Mouse (Mus musculus) stomach, embryonic 16.5 days (tissue): ENCODE data around the gene Mlip. TPM values are rescaled to one million over a fixed set of nuclear protein-coding genes. Genes with fewer than 3 reads are reported as not detected.

Experiments used
- ATAC-seq: fragments of 200-750 bp; cut with Nextera tagmentation; 2 replicates; pipeline ENCODE4 v1.8.0; 2017; ENCODE audit warnings: moderate number of reproducible peaks, moderate TSS enrichment; ENCODE audit not compliant: insufficient read depth, low FRiP score
- H3K27ac ChIP-seq: fragments of 300-500 bp; sonication (generic); 2 replicates; pipeline ENCODE4 v1.5.1; 2014; ENCODE audit warnings: low read length
- H3K27me3 ChIP-seq: fragments of 300-500 bp; sonication (generic); 2 replicates; pipeline ENCODE4 v1.6.1; 2014; ENCODE audit warnings: low read length, control low read depth, mixed read lengths; ENCODE audit not compliant: control insufficient read depth, insufficient read depth
- H3K36me3 ChIP-seq: fragments of 300-500 bp; sonication (generic); 2 replicates; pipeline ENCODE4 v1.6.1; 2014; ENCODE audit warnings: low read length; ENCODE audit not compliant: control insufficient read depth, insufficient read depth
- H3K4me1 ChIP-seq: fragments of 300-500 bp; sonication (generic); 2 replicates; pipeline ENCODE4 v1.6.1; 2014; ENCODE audit warnings: low read length, control low read depth, mixed read lengths; ENCODE audit not compliant: control insufficient read depth, insufficient read depth
- H3K4me2 ChIP-seq: fragments of 300-500 bp; sonication (generic); 2 replicates; pipeline ENCODE4 v1.6.1; 2014; ENCODE audit warnings: low read depth, low read length, mixed read lengths
- H3K4me3 ChIP-seq: fragments of 300-500 bp; sonication (generic); replicated peaks from 2 replicates; pipeline ENCODE4 v1.5.1; 2014; ENCODE audit warnings: mild to moderate bottlenecking, low read length
- H3K9ac ChIP-seq: fragments of 300-500 bp; sonication (generic); 2 replicates; pipeline ENCODE4 v1.6.1; 2014; ENCODE audit warnings: low read length
- H3K9me3 ChIP-seq: fragments of 300-500 bp; sonication (generic); replicated peaks from 2 replicates; pipeline ENCODE4 v1.6.1; 2016; ENCODE audit warnings: low read length, control low read depth; ENCODE audit not compliant: control insufficient read depth
- WGBS: fragments of 180-500 bp; shearing (Covaris S2); extraction: QIAGEN DNeasy Blood & Tissue Kit; methylation state at CpG from one replicate; pipeline ENCODE4 v1.1.7; 2014; 5-methylcytosine and 5-hydroxymethylcytosine counted together
- polyA plus RNA-seq: library from polyadenylated mRNA; unstranded; fragments of >200 nt; fragmentation: Nextera tagmentation; extraction: Ambion mirVana; gene quantifications from 2 replicates; pipeline ENCODE4 v1.2.1, GENCODE M21; 2015

Gene Mlip
- polyA plus RNA-seq, 1 experiment from 2014 or later: 3.2 TPM

DNA sequence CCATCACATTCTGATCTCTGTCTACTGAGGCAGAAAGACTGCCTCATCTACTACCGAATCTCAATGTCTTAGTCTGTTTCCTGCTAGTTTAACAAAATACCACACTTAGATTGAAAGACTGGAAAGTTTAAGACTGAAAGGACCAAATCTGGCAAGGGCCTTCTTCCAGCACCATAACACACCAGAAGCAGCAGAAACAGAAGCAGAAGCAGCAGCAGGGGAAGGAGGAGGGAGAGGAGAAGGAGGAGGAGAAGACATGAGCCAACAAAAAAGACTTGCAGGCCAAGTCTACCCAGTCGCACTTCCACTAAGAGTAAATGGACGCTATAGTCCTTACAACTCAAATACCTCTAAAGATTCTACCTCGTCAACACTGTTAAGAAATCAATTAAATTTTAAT is 80.0 kb downstream of the Mlip start:
- Histone ChIP-seq H3K9ac (no peak overlapping the region), H3K27ac (no peak overlapping the region), H3K9me3 (no peaks in the 10 kb centered on the region), H3K4me2 (no peak overlapping the region), H3K36me3 (no peaks in the 10 kb centered on the region), H3K4me1 (no peaks in the 10 kb centered on the region), H3K4me3 (no peak overlapping the region), H3K27me3 (no peaks in the 10 kb centered on the region)
- WGBS: 91% methylated on average over 4 of the region's 4 CpGs
- ATAC-seq: no peak

DNA sequence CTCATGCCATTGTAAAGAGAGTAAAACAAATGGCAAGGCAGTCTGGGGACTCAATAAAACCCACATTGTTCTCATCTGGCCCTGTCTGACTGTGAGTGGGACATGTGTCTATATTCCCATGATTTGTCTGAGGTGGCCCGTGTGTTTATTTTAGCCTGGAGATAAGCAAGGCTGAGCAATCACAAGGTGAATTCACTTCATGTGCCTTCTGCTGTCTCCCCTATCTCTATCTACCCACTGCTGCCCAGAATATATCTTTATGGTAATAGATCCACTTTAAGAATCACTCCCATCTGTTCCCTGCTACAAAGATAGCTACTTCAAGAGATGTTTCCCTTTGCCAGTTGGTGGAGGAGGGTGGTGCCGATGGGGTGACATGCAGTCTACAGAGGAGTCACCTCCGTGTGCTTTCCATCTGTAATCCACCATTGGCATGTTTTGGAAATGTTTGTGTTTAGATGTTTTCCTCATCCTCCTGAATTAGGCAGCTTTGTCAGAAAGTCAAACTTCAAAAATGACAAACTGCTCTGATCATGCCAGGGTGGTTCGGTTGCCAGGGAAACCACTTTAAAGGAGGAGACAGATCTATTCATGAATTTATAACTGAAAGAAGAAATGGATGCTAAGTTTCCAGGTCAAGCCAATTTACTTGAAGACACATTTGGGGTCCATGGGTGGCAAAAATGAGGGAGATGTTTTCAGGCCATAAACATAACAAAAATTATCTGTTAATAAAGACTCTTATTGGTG is 87.3 kb downstream of the Mlip start:
- Histone ChIP-seq H3K9ac (no peak overlapping the region), H3K27me3 (no peaks in the 10 kb centered on the region), H3K4me1 (no peaks in the 10 kb centered on the region), H3K4me3 (no peak overlapping the region), H3K36me3 (no peaks in the 10 kb centered on the region), H3K27ac (no peak overlapping the region), H3K9me3 (no peaks in the 10 kb centered on the region), H3K4me2 (no peak overlapping the region)
- ATAC-seq: no peak
- 70% methylated on average over 4 of the region's 4 CpGs for WGBS

DNA sequence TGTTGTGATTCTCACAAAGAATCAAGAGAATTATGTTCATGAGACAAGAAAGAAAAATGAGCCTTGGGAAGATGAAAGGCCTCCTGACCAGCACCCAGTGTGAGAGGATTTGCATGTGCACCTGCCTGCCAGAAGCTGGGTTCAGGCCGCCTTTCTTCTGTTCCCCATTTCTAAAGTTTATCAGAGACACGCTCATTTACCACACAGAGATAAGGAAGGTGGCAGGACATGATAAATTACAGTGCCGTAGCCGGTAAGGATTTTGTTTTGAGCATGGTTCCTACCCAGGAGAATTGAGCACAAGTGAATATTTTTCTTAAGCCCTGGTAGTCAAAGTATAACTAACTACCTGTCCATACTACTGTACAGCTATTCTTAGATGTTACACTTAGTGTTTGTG is 93.7 kb downstream of the Mlip start:
- H3K27me3 ChIP-seq: no peaks in the 10 kb centered on the region
- no peaks in the 10 kb centered on the region for H3K4me1 ChIP-seq
- no peak overlapping the region for H3K9ac ChIP-seq
- 20% methylated on average over 4 of the region's 4 CpGs for WGBS
- H3K36me3 ChIP-seq: no peaks in the 10 kb centered on the region
- no peak overlapping the region for H3K4me2 ChIP-seq
- H3K9me3 ChIP-seq: no peaks in the 10 kb centered on the region
- H3K27ac ChIP-seq: no peak overlapping the region
- ATAC-seq: no peak
- H3K4me3 ChIP-seq: no peak overlapping the region

DNA sequence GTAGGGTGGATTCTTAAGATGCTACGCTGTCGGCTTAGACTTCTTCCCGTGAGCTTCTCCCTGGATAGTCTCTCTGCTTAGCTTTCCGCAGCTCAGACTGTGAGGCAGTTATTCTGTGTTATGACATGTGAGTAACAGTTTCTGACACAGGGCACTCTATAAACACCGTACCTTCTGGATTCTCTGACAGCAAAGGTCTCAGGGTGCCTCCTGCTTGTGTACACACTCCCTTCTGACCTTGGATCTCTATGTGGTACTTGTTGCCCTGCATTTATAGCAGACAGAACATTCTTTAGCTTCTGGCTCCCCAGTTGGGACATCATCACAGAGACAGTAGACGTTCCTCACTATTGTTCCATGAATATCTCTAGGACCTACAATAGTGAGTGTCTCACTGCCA is 94.5 kb downstream of the Mlip start:
- no peak overlapping the region for H3K27ac ChIP-seq
- H3K9me3 ChIP-seq: no peaks in the 10 kb centered on the region
- H3K9ac ChIP-seq: no peak overlapping the region
- no peaks in the 10 kb centered on the region for H3K27me3 ChIP-seq
- no peak overlapping the region for H3K4me3 ChIP-seq
- H3K4me1 ChIP-seq: no peaks in the 10 kb centered on the region
- H3K4me2 ChIP-seq: no peak overlapping the region
- no peaks in the 10 kb centered on the region for H3K36me3 ChIP-seq
- 40% methylated on average over 6 of the region's 6 CpGs for WGBS
- ATAC-seq: no peak

DNA sequence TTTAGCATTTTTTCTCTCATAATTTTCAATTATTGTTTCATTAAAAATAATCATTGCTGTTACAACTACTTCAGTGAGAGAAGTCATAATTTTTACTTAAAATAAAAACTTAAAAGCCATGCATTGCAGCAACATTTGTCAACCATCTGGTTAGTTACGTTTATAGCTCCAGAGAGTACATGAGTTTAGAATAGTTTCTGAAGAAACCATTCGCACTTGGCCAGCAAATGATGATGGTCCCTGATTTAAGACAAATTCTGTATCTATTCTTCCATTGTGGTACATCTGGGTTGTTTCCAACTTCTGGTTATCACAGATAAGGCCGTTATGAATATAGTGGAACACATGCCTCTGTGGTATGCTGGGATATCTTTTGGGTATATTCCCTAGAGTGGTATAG is 98.3 kb downstream of the Mlip start:
- no peak overlapping the region for H3K4me2 ChIP-seq
- no peak overlapping the region for H3K27ac ChIP-seq
- H3K9ac ChIP-seq: no peak overlapping the region
- H3K9me3 ChIP-seq: no peaks in the 10 kb centered on the region
- no peak for ATAC-seq
- 85% methylated on average over 3 of the region's 3 CpGs for WGBS
- no peaks in the 10 kb centered on the region for H3K36me3 ChIP-seq
- H3K4me3 ChIP-seq: no peak overlapping the region
- peaks cover 2% of the 10 kb centered on the region; the same call in 1 of the 2 replicates for H3K4me1 ChIP-seq
- no peaks in the 10 kb centered on the region for H3K27me3 ChIP-seq

GRCm38 (mm10) chr9:77252761-77253160 is 100.0 kb downstream of the Mlip start:
- Histone ChIP-seq H3K4me3 (no peak overlapping the region), H3K9ac (no peak overlapping the region), H3K4me2 (no peak overlapping the region), H3K36me3 (no peaks in the 10 kb centered on the region), H3K27me3 (no peaks in the 10 kb centered on the region), H3K9me3 (no peaks in the 10 kb centered on the region), H3K27ac (no peak overlapping the region), H3K4me1 (peaks cover 2% of the 10 kb centered on the region; the same call in 1 of the 2 replicates)
- 87% methylated on average over 4 of the region's 4 CpGs for WGBS
- no peak for ATAC-seq

DNA sequence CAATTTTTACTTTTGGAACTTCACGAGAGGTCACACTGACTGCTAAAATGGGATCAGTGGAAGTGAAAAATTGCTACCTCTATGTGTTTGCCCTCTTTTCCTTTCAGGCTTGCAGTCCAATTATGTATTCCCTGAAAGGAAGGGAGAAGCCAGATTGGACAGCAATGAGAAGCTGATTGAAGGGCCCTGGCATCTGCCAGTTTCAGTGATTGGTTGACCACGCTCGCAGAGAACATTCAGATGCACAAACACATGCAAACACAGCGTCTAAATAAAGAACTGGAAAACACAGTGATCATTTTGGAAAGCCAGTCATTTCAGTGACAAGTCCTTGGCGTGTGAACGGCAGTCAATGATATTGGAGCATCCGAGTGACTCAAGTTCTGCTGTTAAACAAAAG is 100.6 kb downstream of the Mlip start:
- Histone ChIP-seq H3K27me3 (no peaks in the 10 kb centered on the region), H3K27ac (no peak overlapping the region), H3K36me3 (no peaks in the 10 kb centered on the region), H3K4me1 (peaks cover 2% of the 10 kb centered on the region; the same call in 1 of the 2 replicates), H3K9me3 (no peaks in the 10 kb centered on the region), H3K4me3 (no peak overlapping the region), H3K9ac (no peak overlapping the region), H3K4me2 (no peak overlapping the region)
- 59% methylated on average over 7 of the region's 7 CpGs for WGBS
- no peak for ATAC-seq

- Histone ChIP-seq H3K4me1 (peaks cover 2% of the 10 kb centered on the region; the same call in 1 of the 2 replicates), H3K9ac (no peak overlapping the region), H3K9me3 (no peaks in the 10 kb centered on the region), H3K36me3 (no peaks in the 10 kb centered on the region), H3K27ac (no peak overlapping the region), H3K27me3 (no peaks in the 10 kb centered on the region), H3K4me2 (no peak overlapping the region), H3K4me3 (no peak overlapping the region)
- ATAC-seq: no peak
- 69% methylated on average over 18 of the region's 18 CpGs for whole genome bisulfite sequencing
Measured at GRCm38 (mm10) chr9:77251511-77252112, 101.2 kb downstream of the Mlip start.

DNA sequence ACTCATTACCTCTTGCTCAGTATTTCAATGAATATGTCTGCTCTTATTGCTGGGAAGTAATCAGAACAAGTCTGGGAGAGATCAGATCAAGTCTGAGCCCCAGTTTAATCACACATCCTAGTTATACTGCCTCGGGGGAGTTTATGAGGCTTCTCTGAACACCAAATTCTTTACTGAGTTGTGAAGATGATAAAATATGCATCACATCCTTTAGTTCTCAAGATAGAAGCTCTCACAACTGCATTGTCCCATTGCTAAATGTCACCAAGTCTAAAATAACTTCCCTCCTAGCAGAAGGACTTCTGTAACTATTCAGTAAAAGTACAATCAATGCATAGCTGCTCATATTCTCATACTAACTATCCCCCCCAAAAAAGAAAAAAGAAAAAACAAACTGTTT is 154.5 kb downstream of the Mlip start:
- no peaks in the 10 kb centered on the region for H3K4me1 ChIP-seq
- no peak for ATAC-seq
- no peaks in the 10 kb centered on the region for H3K36me3 ChIP-seq
- no peaks in the 10 kb centered on the region for H3K27me3 ChIP-seq
- H3K9ac ChIP-seq: no peak overlapping the region
- no peaks in the 10 kb centered on the region for H3K9me3 ChIP-seq
- H3K27ac ChIP-seq: no peak overlapping the region
- 56% methylated on average over 1 of the region's 1 CpGs for WGBS
- H3K4me2 ChIP-seq: no peak overlapping the region
- H3K4me3 ChIP-seq: no peak overlapping the region
